Mouse (Mus musculus): ENCODE measurements around the gene 2410004P03Rik. TPM values are rescaled to one million over a fixed set of nuclear protein-coding genes. Genes with fewer than 3 reads are reported as not detected.

Gene 2410004P03Rik
- not detected for total RNA-seq (2022)

DNA sequence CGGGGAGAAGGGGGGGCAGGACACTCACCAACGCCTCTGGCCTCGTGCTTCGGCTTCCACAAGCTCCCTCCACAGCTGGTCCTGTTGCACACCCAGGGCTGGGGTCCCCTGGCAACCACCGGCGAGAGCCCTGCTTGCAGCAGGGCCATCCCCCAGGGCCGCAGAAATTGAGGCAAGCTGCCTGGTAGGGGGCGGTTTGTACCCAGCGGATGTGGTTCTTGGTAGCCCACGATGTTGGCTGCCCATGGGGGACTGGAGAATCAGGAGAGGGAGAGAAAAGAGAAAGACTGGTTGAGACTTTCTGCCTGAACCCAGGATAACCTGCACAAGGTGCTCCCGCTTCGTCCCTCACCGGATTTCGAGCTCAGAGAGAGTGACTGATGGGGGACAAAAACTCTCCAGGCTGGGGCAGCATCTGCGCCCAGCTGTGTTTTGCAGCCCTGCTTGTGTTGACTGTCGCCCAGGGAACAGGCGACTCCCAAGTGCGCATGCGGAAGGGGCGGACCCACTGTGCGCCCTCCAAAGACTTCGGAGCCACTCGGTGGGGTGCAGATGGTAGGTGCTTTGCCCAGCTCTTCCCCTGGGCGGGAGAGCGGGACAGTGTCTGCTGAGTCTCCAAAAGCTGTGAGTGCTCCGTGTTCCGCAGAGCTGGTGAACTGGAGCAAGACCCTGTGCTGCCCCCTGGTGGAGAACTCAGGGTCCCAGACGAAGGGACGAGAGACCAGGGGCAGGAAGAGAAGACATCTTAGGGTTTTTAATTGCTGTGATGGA is at the start of gene 2410004P03Rik:
Gene 2410004P03Rik (minus strand): TSS at position 628 of the 771 bp plus-strand sequence.
- peak; percentile 77 for DNase-seq (ENCODE audit: low spot score)

DNA sequence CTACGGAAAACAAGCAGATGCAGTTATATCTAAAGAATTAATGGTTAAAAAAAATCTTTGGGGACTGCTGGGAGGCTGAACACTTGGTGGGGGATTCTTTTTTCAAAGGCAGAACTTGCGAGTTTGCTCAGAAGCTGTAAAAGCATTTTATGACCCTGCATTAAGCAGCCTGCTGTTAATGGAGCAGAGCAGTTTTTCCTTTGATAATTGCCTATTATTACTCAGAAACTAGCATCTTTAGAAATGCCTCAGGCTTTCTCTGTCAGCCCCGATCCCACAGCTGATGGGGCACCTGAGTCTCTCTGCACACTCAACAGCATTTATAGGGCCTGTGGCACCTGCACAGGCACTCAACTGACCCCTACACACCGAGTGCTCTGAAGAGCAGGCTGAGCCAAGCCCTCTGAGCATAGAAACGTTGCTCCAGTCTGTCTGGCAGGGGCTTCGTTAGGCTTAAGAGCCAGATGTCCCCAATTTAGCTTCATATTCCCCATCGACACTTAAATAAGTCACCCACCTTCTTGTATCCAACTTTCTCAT is 49.7 kb upstream of the 2410004P03Rik start:
- no peak for DNase-seq (ENCODE audit: low spot score)

DNA sequence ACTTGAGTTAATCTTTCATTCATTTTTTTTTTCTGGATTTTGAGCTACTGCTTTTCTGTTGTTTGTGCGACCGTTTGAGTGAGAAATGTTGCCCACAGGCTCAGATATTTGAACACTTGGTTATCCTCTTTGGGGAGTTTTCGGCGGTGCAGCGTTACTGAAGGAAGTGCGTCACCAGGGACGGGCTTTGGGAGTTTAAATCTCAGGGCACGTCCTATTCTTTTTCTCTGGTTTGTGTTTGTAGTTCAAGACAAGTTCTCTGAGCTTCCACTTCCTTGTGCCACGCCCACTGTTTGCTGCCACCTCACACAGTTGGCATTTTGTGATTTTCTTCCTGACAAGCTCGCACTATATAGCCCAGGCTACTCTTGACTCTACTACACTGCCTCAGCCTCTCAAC is 47.0 kb upstream of the 2410004P03Rik start:
- no peak for DNase-seq (ENCODE audit: low spot score)

DNA sequence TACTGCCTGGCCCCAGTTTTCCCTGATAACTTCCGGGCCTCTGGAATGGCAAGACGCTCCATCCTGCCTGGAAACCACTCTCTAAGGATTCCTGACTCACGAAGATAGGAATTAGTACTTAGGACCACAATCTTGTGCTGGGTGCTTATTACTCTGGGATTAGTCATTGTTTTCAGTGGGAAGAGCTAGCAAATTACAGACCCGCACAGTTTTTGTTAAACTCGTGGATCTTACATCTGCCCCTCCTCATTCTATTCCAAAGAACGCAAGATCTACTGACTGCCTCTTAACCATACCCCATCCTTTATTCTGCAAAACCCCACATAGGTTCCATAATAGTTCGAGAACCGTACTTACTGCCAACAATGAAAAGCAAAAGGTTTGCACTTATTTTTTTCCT is 45.6 kb upstream of the 2410004P03Rik start:
- no peak for DNase-seq (ENCODE audit: low spot score)

DNA sequence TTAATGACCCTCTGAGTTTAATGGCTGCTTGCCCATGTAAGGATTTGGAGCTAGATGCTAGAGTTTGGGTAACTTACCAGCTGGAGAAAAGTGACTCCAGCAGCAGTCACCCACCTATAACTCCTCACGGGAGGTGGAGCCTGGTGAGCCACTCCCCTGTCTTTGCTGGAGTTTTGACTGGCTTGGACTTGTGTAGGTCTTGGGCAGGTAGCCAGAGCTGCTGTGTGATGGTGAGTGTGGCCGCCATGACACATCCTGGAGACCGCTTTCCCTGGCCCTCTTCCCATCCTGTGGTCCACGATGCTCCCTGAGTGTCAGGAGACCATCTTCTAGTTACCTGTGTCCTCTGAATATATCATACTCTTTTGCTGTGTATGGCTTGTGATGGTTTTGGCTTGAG is 44.2 kb upstream of the 2410004P03Rik start:
- no peak for DNase-seq (ENCODE audit: low spot score)

DNA sequence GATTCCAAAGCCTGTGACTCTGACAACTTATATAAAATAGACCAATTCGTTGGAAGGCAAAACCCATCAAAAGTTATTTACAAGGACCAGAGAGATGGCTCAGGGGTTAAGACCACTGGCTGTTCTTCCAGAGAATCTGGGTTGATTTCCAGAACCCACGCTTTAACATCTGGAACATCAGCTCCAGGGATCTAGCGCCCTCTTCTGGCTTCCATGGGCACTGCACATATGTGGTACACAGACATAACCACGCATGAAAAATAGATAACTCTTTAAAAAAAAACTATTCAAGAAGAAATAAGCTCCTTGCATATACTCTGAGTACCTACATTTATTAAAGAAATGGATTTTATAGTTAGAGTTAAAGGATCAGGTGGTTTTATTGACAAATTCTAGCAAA is 43.2 kb upstream of the 2410004P03Rik start:
- no peak for DNase-seq (ENCODE audit: low spot score)

DNA sequence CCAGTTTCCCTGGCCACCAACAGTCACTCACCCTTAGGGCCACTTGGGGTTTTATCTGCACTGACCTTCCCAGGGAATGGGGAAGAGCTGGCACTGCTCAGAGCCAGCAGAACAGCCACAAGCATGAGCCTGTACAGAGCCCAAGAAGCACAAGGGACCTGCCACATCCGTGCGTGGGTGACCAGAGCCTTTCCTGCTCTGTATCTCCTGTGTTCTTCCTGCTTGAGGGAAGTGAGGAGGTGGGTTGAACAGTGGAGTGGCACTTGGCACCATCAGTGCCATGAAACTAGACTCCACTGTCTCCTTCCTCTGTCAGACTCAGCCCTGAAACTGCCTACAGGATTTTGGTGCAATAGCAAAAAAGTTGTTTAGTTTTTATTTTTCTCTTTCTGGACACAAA is 41.1 kb upstream of the 2410004P03Rik start:
- DNase-seq (ENCODE audit: low spot score), result no peak

DNA sequence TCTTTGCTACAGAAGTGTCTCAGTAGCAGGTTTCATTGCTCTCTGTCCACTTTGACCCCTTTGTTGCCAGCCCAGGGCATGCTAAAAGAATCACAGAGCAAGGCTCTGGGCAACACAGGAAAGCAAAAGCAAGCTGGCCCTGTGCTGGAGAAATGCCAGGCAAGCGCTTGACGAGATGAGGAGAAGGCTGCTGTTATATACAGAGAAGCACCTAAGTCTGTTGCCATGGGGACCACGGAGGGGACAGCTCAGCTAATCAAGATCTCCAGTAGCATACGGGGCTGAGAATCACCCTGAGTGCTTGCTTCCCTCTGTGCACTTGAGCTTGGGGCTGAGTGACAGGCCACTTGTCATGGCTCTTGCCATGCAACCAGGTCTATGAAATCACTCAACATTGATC is 39.5 kb upstream of the 2410004P03Rik start:
- no peak for DNase-seq (ENCODE audit: low spot score)

DNA sequence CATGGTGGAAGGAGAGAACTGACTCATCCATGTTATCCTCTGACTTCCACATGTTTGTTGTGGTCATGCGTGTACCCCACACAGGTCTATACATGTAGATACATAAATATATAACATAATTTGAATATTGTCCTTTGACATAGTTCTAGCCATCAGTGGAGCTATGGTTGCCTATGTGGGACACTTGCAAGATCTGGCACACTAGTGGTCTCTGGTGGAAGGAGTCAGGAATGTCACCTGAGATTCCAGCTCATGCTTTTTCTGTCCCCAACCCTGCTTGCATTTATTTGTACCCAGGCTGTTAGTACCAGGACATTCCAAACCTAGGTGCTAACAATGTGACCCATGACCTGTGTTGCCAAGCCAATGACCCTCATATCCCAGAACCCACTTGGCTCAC is 38.3 kb upstream of the 2410004P03Rik start:
- DNase-seq (ENCODE audit: low spot score), result no peak

DNA sequence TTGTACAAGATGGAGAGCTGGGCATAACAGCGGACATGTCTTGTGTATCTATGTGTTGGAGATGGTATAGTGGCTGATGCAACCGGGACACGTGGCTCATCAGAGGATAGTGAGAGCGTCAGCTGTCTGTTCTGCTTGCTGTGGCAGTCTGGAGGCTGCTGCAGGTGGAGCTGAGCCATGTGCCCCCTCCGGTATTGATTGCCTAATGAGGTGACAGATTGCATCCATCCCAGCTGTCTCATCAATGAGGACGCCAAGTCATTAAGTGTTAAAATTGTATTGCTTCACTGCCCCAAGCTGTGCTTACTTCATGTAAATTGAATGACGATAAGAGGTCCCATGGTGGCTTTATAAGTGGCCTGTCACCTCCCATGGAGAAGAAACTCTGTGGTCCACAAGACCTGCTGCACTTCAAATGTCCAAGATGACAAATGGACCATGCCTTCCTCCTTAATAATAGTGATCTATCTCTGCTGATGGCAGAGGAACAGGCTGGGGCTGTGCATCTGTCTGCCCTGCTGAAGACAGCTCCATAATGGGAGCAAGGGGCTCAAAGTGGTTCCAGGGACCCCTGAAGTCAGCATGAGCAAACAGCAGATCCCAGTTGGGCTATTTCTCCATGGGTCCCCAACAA is 37.6 kb upstream of the 2410004P03Rik start:
- DNase-seq (ENCODE audit: low spot score), result no peak

DNA sequence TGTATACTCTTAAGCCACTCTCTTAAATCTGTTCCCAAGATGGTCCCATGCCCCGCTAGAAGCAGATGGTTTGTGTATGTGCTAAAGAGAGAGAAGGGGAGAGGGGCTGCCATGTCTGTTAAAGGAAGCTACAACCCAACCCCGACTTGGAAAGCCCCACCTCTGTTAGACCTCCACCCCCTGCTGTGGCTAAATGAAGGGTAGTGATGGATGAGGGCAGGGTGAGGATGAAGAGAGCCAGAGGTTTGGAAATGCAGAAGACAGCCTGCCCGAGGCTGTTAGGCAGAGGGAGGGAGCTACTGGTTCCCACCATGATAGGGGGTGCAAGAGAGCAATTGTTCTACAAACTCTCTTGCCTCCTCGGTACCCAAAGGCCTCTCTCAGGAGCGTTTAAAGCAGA is 31.8 kb upstream of the 2410004P03Rik start:
- DNase-seq (ENCODE audit: low spot score), result no peak

DNA sequence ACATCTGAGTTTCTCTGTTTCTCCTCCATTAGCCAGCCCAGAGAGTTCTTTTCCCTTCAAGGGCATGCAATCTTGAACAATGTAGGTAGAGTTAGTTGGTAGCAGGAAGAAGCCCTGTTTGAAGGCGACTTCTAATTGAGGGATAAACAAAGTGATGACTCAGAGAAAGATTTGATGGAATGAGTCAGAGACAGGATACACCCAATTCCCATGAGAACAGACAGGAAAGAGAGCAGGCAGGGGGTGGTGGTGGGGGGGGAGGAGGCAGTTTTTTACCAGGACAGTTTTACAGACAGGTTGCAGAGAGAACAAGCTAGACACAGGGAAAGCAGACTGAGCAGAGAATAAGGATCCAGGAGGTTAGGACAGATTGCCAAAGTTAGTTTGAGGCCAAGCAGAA is 29.0 kb upstream of the 2410004P03Rik start:
- DNase-seq (ENCODE audit: low spot score), result no peak

DNA sequence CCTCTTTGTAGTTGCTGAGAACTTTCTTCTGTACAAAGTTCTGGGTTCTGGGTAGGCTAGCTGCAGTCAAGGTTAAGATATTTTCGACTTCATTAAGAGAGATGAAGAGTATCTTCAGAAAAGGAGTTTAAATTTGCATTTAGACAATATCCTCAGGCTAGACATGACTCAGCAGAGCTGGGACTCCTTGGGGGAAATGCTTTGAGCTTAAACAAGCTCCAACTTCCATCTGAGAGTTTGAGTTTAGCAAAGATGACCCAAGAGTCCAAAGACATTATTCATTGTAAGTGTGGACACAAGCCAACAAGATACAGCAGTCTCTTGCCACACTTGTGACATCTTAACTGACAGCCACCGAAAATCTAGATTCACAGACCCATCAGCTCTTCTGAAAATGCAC is 27.9 kb upstream of the 2410004P03Rik start:
- DNase-seq (ENCODE audit: low spot score), result no peak

DNA sequence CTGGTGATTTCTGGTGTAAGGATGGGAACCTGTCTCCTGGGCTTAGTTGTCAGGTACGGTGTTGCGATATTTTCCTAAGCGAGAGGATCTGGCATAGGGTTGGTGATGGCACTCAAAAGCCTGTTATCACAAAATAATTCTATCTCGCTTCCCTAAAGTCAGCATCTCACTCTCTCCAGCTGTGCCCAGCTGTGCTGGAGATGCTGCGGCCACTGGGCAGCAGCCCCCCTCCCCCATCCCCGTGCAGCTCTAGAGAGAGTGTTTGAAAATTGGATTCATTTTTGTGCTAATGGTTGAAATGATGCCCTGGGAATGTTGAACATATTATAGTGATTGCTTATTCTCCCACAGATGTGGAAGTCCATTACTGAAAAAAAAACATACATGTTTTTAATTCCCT is 26.7 kb upstream of the 2410004P03Rik start:
- DNase-seq (ENCODE audit: low spot score), result no peak

DNA sequence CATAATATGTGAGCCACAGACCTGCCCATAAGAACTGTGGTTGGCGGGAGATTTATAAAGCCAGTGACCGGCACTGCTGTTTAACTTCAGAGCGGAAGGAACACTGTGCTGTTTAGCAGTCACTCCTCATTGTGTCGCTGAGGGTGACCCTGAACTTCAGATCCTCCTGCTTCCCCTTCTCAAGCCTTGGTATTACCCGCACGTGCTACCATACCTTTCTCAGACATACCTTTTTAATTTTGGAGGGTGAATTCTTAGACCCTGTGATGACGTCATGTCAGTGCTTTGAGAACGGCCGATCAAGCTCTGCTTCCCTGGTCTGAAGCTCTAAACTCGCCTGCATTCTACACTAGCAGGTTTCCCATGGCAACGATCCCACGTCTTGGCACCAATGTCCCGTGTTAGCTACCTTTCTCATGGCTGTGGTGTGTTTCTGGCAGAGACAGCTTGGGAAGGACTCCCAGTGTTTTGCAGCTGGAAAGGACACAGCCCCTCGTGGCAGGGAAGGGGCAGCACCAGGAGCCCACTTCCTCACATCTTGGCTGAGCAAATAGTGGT is 25.6 kb upstream of the 2410004P03Rik start:
- DNase-seq (ENCODE audit: low spot score), result no peak

DNA sequence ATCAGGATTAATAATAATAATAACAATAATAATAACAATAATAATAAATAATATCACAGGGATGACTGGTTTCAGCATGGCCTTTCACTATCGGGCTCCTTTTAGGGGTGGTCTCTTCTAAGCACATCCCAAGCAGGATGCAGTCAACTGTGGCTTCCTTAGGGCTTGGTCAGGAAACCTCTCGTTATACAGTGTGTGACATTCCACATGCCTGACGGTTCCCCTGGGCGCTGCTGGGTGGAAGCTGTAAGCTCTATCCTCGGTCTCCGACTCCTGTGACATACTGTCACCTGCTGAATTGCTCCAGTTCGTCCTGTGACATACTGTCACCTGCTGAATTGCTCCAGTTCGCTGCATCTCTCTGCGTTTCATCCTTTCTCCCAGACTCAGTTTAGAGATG is 25.0 kb upstream of the 2410004P03Rik start:
- no peak for DNase-seq (ENCODE audit: low spot score)

DNA sequence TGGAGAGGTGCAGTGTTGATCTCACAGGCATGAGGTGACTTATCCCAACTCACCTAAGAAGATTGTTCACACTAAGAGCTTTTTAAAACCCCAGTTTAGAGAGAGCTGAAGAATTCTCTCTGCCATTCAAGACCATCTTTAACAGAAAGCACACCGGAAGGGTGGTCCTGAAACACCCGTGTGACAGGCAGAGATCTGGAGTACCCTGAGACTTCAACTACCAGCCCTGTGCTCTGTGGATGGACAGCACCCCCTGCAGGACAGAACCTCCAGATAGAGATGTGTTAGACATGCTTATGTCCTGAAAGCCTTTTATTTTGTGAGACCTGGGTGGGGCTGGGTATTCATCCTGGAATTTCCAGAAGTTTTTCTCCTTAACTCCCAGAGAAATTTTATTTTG is 23.6 kb upstream of the 2410004P03Rik start:
- DNase-seq (ENCODE audit: low spot score), result no peak

DNA sequence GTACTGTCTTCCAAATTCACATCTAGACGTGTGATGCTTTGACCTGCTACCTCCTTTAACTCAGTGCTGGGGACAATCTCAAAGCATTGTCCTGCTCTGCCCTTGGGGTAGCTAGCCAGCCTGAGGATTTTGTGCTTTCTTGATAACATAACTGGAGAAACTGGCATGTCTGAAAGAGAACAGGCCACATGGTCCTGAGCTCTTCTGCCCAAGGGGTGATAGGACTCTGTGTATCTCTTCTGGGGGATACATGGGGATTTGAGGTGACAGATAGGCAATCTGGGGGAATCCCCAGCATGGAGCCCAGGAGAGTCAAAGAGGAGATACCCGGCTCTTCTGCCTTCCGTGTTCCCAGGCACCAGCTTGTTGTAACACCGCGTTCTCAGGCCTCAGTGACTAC is 23.1 kb upstream of the 2410004P03Rik start:
- DNase-seq (ENCODE audit: low spot score), result no peak

DNA sequence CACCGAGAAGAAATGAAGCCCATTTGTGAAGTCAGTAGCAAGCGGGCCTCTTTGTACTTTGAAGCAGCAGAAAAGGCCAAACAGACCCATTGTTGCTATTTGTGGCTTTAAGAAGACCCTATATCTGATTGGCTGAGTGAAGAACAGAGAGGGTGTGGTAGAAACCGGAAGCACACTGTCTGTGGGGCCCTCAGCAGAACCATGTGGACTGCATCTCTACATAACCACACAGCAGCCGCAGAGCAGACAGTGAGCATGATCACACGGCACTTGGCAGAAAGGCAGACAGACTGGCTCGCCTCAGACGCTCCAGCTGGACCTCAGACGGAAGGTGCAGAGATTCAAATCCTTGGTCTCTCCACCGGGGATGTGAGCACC is 21.9 kb upstream of the 2410004P03Rik start:
- DNase-seq (ENCODE audit: low spot score), result no peak

DNA sequence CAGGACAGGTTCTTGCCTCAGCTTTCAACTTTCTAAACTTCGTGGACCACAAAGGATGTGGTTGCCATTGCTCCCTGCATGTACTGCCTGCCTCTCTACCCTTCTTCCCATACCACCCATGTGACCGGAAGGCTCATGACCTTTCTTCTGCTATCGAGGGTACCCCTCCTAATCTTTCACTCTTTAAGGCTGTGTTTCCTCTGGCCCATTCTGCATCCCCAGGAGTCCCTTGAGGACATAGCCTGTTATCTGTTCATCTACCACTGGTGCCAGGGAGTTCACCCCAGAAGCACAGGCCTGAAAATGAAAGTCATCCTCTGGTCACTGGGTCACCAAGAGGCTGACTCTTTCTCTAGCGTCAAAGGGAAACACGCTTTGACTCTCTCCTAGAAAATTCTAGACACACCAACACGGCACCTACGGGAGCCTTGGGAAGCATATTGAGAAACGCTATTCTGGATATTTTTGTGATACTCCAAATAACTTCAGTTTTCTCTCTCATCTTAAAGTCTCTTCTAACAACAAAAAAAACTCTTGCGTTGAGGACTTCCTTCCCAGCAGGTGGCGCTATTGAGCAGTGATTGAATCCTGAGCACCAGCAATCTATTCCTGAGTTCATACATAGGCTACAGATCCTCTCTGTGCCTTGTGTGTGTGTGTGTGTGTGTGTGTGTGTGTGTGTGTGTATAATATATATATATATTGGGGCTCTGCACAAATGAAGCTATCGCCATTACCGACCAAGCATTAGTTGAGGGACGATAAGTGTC is 21.4 kb upstream of the 2410004P03Rik start:
- peak; percentile 56 for DNase-seq (ENCODE audit: low spot score)

DNA sequence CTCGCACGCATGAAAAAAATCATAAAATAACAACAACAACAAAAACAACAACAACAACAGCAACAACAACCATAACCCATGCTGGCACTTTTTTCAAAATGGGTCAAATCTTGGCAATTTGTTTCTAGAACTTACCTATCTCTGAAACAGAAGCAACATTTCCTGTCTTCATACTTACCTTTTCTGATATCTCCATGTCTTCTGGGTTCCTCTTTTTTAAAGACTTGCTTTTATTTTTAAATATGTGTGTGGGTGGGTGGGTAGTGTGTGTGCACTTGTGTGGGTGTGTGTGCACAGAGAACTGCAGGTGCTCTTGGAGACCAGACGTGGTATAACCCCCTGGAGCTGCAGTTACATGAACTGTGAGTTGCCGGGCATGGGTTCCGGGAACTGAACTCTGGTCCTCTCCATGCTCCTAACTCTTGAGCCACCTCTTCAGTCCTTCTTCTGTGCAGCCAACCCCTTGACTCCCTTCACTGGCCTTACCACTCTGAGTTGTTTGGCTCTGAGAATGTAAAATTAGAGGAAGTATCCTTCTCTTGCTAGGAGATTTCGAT is 13.1 kb upstream of the 2410004P03Rik start:
- no peak for DNase-seq (ENCODE audit: low spot score)

DNA sequence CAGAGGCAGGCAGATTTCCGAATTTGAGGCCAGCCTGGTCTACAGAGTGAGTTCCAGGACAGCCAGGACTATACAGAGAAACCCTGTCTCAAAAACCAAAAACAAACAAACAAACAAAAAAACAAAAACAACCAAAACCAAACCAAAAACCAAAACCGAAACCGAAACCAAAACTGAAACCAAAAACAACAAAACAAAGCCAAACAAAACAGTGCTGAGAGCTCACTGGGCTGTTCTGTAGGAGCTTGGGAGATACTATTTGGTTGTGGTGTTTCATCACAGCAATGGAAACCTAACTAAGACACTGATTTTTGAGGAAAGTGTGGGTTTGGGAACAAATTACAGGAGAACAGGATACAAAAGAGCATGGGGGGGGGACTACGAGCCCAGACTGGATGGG is 10.6 kb upstream of the 2410004P03Rik start:
- DNase-seq (ENCODE audit: low spot score), result no peak
